Mouse (Mus musculus): ENCODE results near the gene Cav2. TPM values are rescaled to one million over a fixed set of nuclear protein-coding genes. Genes with fewer than 3 reads are reported as not detected.

Cav2 gene
- total and polyA plus RNA-seq, 3 experiments = 0.08 TPM; not detected in 2

GRCm38 (mm10) chr6:17286381-17286780 is 5.4 kb downstream of the Cav2 start:
- DNase-seq (ENCODE audit: extremely low read depth) = no peak
- H3K4me1 ChIP-seq (ENCODE audit: control insufficient read depth in 1 of 2, insufficient read depth in 2 of 2) = peaks cover 8 to 25% of the 10 kb centered on the region in 2 experiments
- no peak overlapping the region for H3K4me2 ChIP-seq (ENCODE audit: insufficient read depth, low read depth, poor library complexity, severe bottlenecking)
- H3K36me3 ChIP-seq (replicated peaks in 1 of 2; ENCODE audit: control insufficient read depth in 1 of 2, insufficient read depth in 1 of 2, low read length in 1 of 2) = no peaks in the 10 kb centered on the region
- no peak overlapping the region for H3K27ac ChIP-seq (ENCODE audit: insufficient read depth, low read depth)
- H3K9ac ChIP-seq (ENCODE audit: insufficient read depth, low read depth) = no peak overlapping the region
- no peaks in the 10 kb centered on the region for H3K79me2 ChIP-seq (replicated peaks; ENCODE audit: control insufficient read depth, extremely low read depth, insufficient read depth, poor library complexity, severe bottlenecking)
- H3K9me3 ChIP-seq (replicated peaks; ENCODE audit: low read length) = no peaks in the 10 kb centered on the region
- no peak overlapping the region for H3K4me3 ChIP-seq (replicated peaks in 1 of 3; ENCODE audit: low read depth in 2 of 3, low read length in 2 of 3, poor library complexity in 1 of 3)
- in situ Hi-C loops (cut with MboI; ENCODE audit: low pct_ligation_motif_present, low pct_unique_long_range_greater_than_20kb, low sequenced_read_pairs) = no loop called here
- TF ChIP-seq MEF2A (IDR thresholded peaks at IDR 0.05; ENCODE audit: borderline replicate concordance, low read depth, low read length) = no peak
- no peak for TF ChIP-seq GABPA (IDR thresholded peaks at IDR 0.05; ENCODE audit: insufficient replicate concordance, low read depth, low read length)
- no peak for TF ChIP-seq JUND (conservative IDR thresholded peaks at IDR 0.05; ENCODE audit: low read depth, low read length)
- no peak for TF ChIP-seq RAD21 (IDR thresholded peaks at IDR 0.05; ENCODE audit: low read depth, low read length)
- no peak for TF ChIP-seq MAX (IDR thresholded peaks at IDR 0.05; ENCODE audit: low read length)
- TF ChIP-seq NELFE (IDR thresholded peaks at IDR 0.05; ENCODE audit: low read depth, low read length) = no peak
- no peak for TF ChIP-seq ZKSCAN1 (IDR thresholded peaks at IDR 0.05; ENCODE audit: borderline replicate concordance, low read depth, low read length)
- TF ChIP-seq ZMIZ1 (IDR thresholded peaks at IDR 0.05; ENCODE audit: low read depth, low read length) = no peak
- TF ChIP-seq TBP (conservative IDR thresholded peaks at IDR 0.05; ENCODE audit: low read depth, low read length) = no peak
- TF ChIP-seq UBTF (IDR thresholded peaks at IDR 0.05; ENCODE audit: low read depth, low read length) = no peak
- TF ChIP-seq E2F4 (IDR thresholded peaks at IDR 0.05; ENCODE audit: insufficient replicate concordance, low read depth, low read length) = no peak
- TF ChIP-seq JUN (IDR thresholded peaks at IDR 0.05; ENCODE audit: insufficient read depth, low read depth, low read length) = no peak
- TF ChIP-seq USF2 (conservative IDR thresholded peaks at IDR 0.05; ENCODE audit: low read depth, low read length) = no peak
- TF ChIP-seq SIN3A (IDR thresholded peaks at IDR 0.05; ENCODE audit: low read length) = no peak
- no peak for TF ChIP-seq ETS1 (conservative IDR thresholded peaks at IDR 0.05; ENCODE audit: low read depth, low read length)
- TF ChIP-seq RCOR1 (conservative IDR thresholded peaks at IDR 0.05; ENCODE audit: low read depth, low read length) = no peak
- TF ChIP-seq MXI1 (IDR thresholded peaks at IDR 0.05; ENCODE audit: low read depth, low read length) = no peak
- no peak for TF ChIP-seq MAFK (IDR thresholded peaks at IDR 0.05; ENCODE audit: insufficient replicate concordance, low read length)
- no peaks in the 10 kb centered on the region for H3K27me3 ChIP-seq (replicated peaks)
- dilution Hi-C loops (cut with MboI; ENCODE audit: extremely low pct_ligation_motif_present, extremely low pct_unique_long_range_greater_than_20kb, low sequenced_read_pairs) = no loop called here

DNA sequence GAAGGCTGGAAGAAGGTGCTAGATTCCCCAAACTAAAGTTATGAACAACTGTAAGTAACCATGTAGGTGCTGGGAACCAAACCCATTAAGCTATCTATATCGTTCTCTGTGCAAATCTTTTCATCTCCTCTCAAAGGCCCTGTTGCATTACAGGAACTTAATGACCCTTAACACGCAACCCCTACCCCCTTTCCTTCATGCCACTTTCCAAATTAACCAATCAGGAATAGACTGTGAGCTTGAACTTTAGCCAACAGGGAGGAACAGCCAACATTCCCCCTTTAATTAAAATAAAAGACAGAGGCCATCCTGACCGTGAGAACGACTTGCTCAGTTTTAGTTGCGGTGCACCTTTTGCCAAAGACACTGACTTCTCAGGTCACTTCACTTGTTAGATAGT is 14.1 kb downstream of the Cav2 start:
- Histone ChIP-seq H3K9ac (ENCODE audit: insufficient read depth, low read depth) (no peak overlapping the region), H3K36me3 (replicated peaks in 1 of 2; ENCODE audit: control insufficient read depth in 1 of 2, insufficient read depth in 1 of 2, low read length in 1 of 2) (no peaks in the 10 kb centered on the region), H3K4me3 (replicated peaks in 1 of 3; ENCODE audit: low read depth in 2 of 3, low read length in 2 of 3, poor library complexity in 1 of 3) (no peak overlapping the region), H3K9me3 (replicated peaks; ENCODE audit: low read length) (no peaks in the 10 kb centered on the region), H3K79me2 (replicated peaks; ENCODE audit: control insufficient read depth, extremely low read depth, insufficient read depth, poor library complexity, severe bottlenecking) (no peaks in the 10 kb centered on the region), H3K27ac (ENCODE audit: insufficient read depth, low read depth) (no peak overlapping the region), H3K4me1 (ENCODE audit: control insufficient read depth in 1 of 2, insufficient read depth in 2 of 2) (no peaks in the 10 kb centered on the region), H3K27me3 (replicated peaks) (no peaks in the 10 kb centered on the region), H3K4me2 (ENCODE audit: insufficient read depth, low read depth, poor library complexity, severe bottlenecking) (no peak overlapping the region)
- TF ChIP-seq USF2 (conservative IDR thresholded peaks at IDR 0.05; ENCODE audit: low read depth, low read length) (no peak), E2F4 (IDR thresholded peaks at IDR 0.05; ENCODE audit: insufficient replicate concordance, low read depth, low read length) (no peak), SIN3A (IDR thresholded peaks at IDR 0.05; ENCODE audit: low read length) (no peak), MAX (IDR thresholded peaks at IDR 0.05; ENCODE audit: low read length) (no peak), ZMIZ1 (IDR thresholded peaks at IDR 0.05; ENCODE audit: low read depth, low read length) (no peak), TBP (conservative IDR thresholded peaks at IDR 0.05; ENCODE audit: low read depth, low read length) (no peak), NRF1 (IDR thresholded peaks at IDR 0.05; ENCODE audit: low read depth, low read length) (no peak), MAFK (IDR thresholded peaks at IDR 0.05; ENCODE audit: insufficient replicate concordance, low read length) (no peak), UBTF (IDR thresholded peaks at IDR 0.05; ENCODE audit: low read depth, low read length) (no peak), JUND (conservative IDR thresholded peaks at IDR 0.05; ENCODE audit: low read depth, low read length) (no peak), RAD21 (IDR thresholded peaks at IDR 0.05; ENCODE audit: low read depth, low read length) (no peak), CHD1 (IDR thresholded peaks at IDR 0.05; ENCODE audit: low read depth, low read length) (no peak), GABPA (IDR thresholded peaks at IDR 0.05; ENCODE audit: insufficient replicate concordance, low read depth, low read length) (no peak), ELF1 (IDR thresholded peaks at IDR 0.05; ENCODE audit: low read depth, low read length) (no peak), ZNF384 (IDR thresholded peaks at IDR 0.05; ENCODE audit: low read depth, low read length) (no peak), HCFC1 (IDR thresholded peaks at IDR 0.05; ENCODE audit: low read depth, low read length) (no peak), ZKSCAN1 (IDR thresholded peaks at IDR 0.05; ENCODE audit: borderline replicate concordance, low read depth, low read length) (no peak), EP300 (IDR thresholded peaks at IDR 0.05; ENCODE audit: low read length) (no peak), IRF4 (IDR thresholded peaks at IDR 0.05; ENCODE audit: low read depth, low read length) (no peak), NELFE (IDR thresholded peaks at IDR 0.05; ENCODE audit: low read depth, low read length) (no peak)
- no peak for DNase-seq (ENCODE audit: extremely low read depth)
- in situ Hi-C loops (cut with MboI; ENCODE audit: low pct_ligation_motif_present, low pct_unique_long_range_greater_than_20kb, low sequenced_read_pairs) (no loop called here), dilution Hi-C loops (cut with MboI; ENCODE audit: extremely low pct_ligation_motif_present, extremely low pct_unique_long_range_greater_than_20kb, low sequenced_read_pairs) (no loop called here)
